Mouse (Mus musculus) intestine, embryonic 14.5 days (tissue): ENCODE results near the gene Git2. TPM values are rescaled to one million over a fixed set of nuclear protein-coding genes. Genes with fewer than 3 reads are reported as not detected.

ENCODE experiments used
- ATAC-seq: fragments of 200-750 bp; cut with Nextera tagmentation; replicated peaks from 2 replicates; pipeline ENCODE4 v1.8.0; 2017; ENCODE audit warnings: low read depth, moderate number of reproducible peaks, moderate TSS enrichment, moderate library complexity; ENCODE audit not compliant: low FRiP score, low TSS enrichment
- DNase-seq: peaks from one replicate; pipeline ENCODE4 v3.0.0-alpha.2; 2018; ENCODE audit warnings: low spot score
- H3K27ac ChIP-seq: fragments of 300-500 bp; sonication (generic); 2 replicates; pipeline ENCODE4 v1.5.1; 2014; ENCODE audit warnings: low read depth, mild to moderate bottlenecking, control low read depth
- H3K27me3 ChIP-seq: fragments of 300-500 bp; sonication (generic); replicated peaks from 2 replicates; pipeline ENCODE4 v1.6.1; 2014; ENCODE audit warnings: low read length, control low read depth; ENCODE audit not compliant: control insufficient read depth, insufficient read depth
- H3K36me3 ChIP-seq: fragments of 300-500 bp; sonication (generic); 2 replicates; pipeline ENCODE4 v1.6.1; 2014; ENCODE audit warnings: low read length, control low read depth; ENCODE audit not compliant: control insufficient read depth, insufficient read depth
- H3K4me1 ChIP-seq: fragments of 300-500 bp; sonication (generic); replicated peaks from 2 replicates; pipeline ENCODE4 v1.6.1; 2014; ENCODE audit warnings: low read length, control low read depth, mixed read lengths; ENCODE audit not compliant: control insufficient read depth, insufficient read depth
- H3K4me2 ChIP-seq: fragments of 300-500 bp; sonication (generic); 2 replicates; pipeline ENCODE4 v1.6.1; 2014; ENCODE audit warnings: low read length
- H3K4me3 ChIP-seq: fragments of 300-500 bp; sonication (generic); 2 replicates; pipeline ENCODE4 v1.5.1; 2014; ENCODE audit warnings: low read depth, low read length, control low read depth, mixed read lengths
- H3K9ac ChIP-seq: fragments of 300-500 bp; sonication (generic); 2 replicates; pipeline ENCODE4 v1.6.1; 2014; ENCODE audit warnings: mild to moderate bottlenecking, low read length
- H3K9me3 ChIP-seq: fragments of 300-500 bp; sonication (generic); 2 replicates; pipeline ENCODE4 v1.6.1; 2016; ENCODE audit warnings: low read length, control low read depth; ENCODE audit not compliant: control insufficient read depth
- WGBS: fragments of 180-500 bp; shearing (Covaris S2); extraction: QIAGEN DNeasy Blood & Tissue Kit; methylation state at CpG from one replicate; pipeline ENCODE4 v1.1.7; 2014; 5-methylcytosine and 5-hydroxymethylcytosine counted together
- polyA plus RNA-seq: library from polyadenylated mRNA; unstranded; fragments of >200 nt; fragmentation: Nextera tagmentation; extraction: Ambion mirVana; gene quantifications from 2 replicates; pipeline ENCODE4 v1.2.1, GENCODE M21; 2014

Git2 gene
- polyA plus RNA-seq, 1 experiment from 2014 or later, result 35.6 TPM

- ATAC-seq (no peak), DNase-seq (no peak)
- Histone ChIP-seq H3K36me3 (peaks cover 81% of the 10 kb centered on the region), H3K9ac (no peak overlapping the region), H3K27me3 (no peaks in the 10 kb centered on the region), H3K9me3 (no peaks in the 10 kb centered on the region), H3K4me2 (no peak overlapping the region), H3K27ac (no peak overlapping the region), H3K4me3 (no peak overlapping the region), H3K4me1 (no peaks in the 10 kb centered on the region)
- 83% methylated on average over 13 of the region's 13 CpGs for WGBS
Observed at GRCm38 (mm10) chr5:114718483-114718882, 56.8 kb downstream of the Git2 start.

- no peaks in the 10 kb centered on the region for H3K27me3 ChIP-seq
- 94% methylated on average over 8 of the region's 8 CpGs for WGBS
- H3K9ac ChIP-seq, result no peak overlapping the region
- H3K4me3 ChIP-seq, result no peak overlapping the region
- no peaks in the 10 kb centered on the region for H3K4me1 ChIP-seq
- no peak for ATAC-seq
- no peak for DNase-seq
- no peak overlapping the region for H3K27ac ChIP-seq
- no peak overlapping the region for H3K4me2 ChIP-seq
- H3K9me3 ChIP-seq, result no peaks in the 10 kb centered on the region
- peaks cover 86% of the 10 kb centered on the region for H3K36me3 ChIP-seq
Observed at GRCm38 (mm10) chr5:114717937-114718336, 57.4 kb downstream of the Git2 start.

- DNase-seq, result no peak
- no peaks in the 10 kb centered on the region for H3K27me3 ChIP-seq
- no peak overlapping the region for H3K4me2 ChIP-seq
- H3K27ac ChIP-seq, result no peak overlapping the region
- no peak overlapping the region for H3K9ac ChIP-seq
- peaks cover 83% of the 10 kb centered on the region for H3K36me3 ChIP-seq
- H3K9me3 ChIP-seq, result no peaks in the 10 kb centered on the region
- ATAC-seq, result no peak
- H3K4me3 ChIP-seq, result no peak overlapping the region
- WGBS, result 93% methylated on average over 12 of the region's 12 CpGs
- H3K4me1 ChIP-seq, result no peaks in the 10 kb centered on the region
Observed at GRCm38 (mm10) chr5:114717292-114717691, 58.0 kb downstream of the Git2 start.

GRCm38 (mm10) chr5:114714551-114714950, 60.8 kb downstream of the Git2 start:
- Histone ChIP-seq H3K36me3 (peaks cover 77% of the 10 kb centered on the region), H3K4me1 (no peaks in the 10 kb centered on the region), H3K27me3 (no peaks in the 10 kb centered on the region), H3K27ac (no peak overlapping the region), H3K9me3 (no peaks in the 10 kb centered on the region), H3K4me2 (no peak overlapping the region), H3K4me3 (no peak overlapping the region), H3K9ac (no peak overlapping the region)
- ATAC-seq, result no peak
- no peak for DNase-seq
- WGBS, result 94% methylated on average over 18 of the region's 18 CpGs

- 93% methylated on average over 21 of the region's 21 CpGs for WGBS
- Histone ChIP-seq H3K9ac (no peak overlapping the region), H3K4me3 (no peak overlapping the region), H3K27ac (no peak overlapping the region), H3K4me1 (peaks cover 5% of the 10 kb centered on the region), H3K27me3 (no peaks in the 10 kb centered on the region), H3K36me3 (peaks cover 36% of the 10 kb centered on the region), H3K9me3 (no peaks in the 10 kb centered on the region), H3K4me2 (no peak overlapping the region)
- ATAC-seq (no peak), DNase-seq (no peak)
Observed at GRCm38 (mm10) chr5:114709357-114709756, 66.0 kb downstream of the Git2 start.

GRCm38 (mm10) chr5:114708491-114708890, 66.8 kb downstream of the Git2 start:
- DNase-seq, result no peak
- Histone ChIP-seq H3K4me1 (peaks cover 5% of the 10 kb centered on the region), H3K4me3 (peak overlapping the region; percentile 66), H3K9me3 (no peaks in the 10 kb centered on the region), H3K9ac (peak overlapping the region; percentile 60; the same call in 1 of the 2 replicates), H3K4me2 (peak overlapping the region; percentile 85), H3K36me3 (peaks cover 27% of the 10 kb centered on the region), H3K27me3 (no peaks in the 10 kb centered on the region), H3K27ac (no peak overlapping the region)
- WGBS, result 59% methylated on average over 15 of the region's 15 CpGs
- ATAC-seq, result no peak

GRCm38 (mm10) chr5:114707265-114708068, 67.8 kb downstream of the Git2 start, which contains the start of gene Tchp:
TSS of gene Tchp (plus strand) at chr5:114707760.
- ATAC-seq, result peak; percentile 82
- Histone ChIP-seq H3K4me2 (peak within 1 kb of the TSS; percentile 85), H3K9ac (peak within 1 kb of the TSS; percentile 60), H3K4me1 (peaks cover 5% of the 10 kb centered on the region), H3K9me3 (no peaks in the 10 kb centered on the region), H3K36me3 (peaks cover 20% of the 10 kb centered on the region), H3K27me3 (no peaks in the 10 kb centered on the region), H3K27ac (no peak within 1 kb of the TSS), H3K4me3 (peak within 1 kb of the TSS; percentile 66)
- peak; percentile 99 for DNase-seq
- 4% methylated on average over 49 of the region's 49 CpGs for WGBS

- Histone ChIP-seq H3K4me3 (no peak overlapping the region), H3K36me3 (no peaks in the 10 kb centered on the region), H3K9me3 (no peaks in the 10 kb centered on the region), H3K27ac (no peak overlapping the region), H3K9ac (no peak overlapping the region), H3K4me1 (no peaks in the 10 kb centered on the region), H3K27me3 (no peaks in the 10 kb centered on the region), H3K4me2 (no peak overlapping the region)
- DNase-seq, result peak; percentile 63
- WGBS, result 57% methylated on average over 14 of the region's 14 CpGs
- ATAC-seq, result peak; percentile 68
Observed at GRCm38 (mm10) chr5:114702403-114703392, 72.6 kb downstream of the Git2 start.
